Mouse (Mus musculus): ENCODE measurements around the gene Bcl9l.
A peak's percentile ranks its signal among the peaks of the same experiment; 100 is the strongest.
"Not testable (repeated sequence)": the region's sequence is repeated elsewhere in the genome, so short reads cannot be mapped to it uniquely, and the experiment has no call there.

Gene Bcl9l

GRCm38 (mm10) chr9:44482552-44482951 is at the start of gene Bcl9l:
Gene Bcl9l (plus strand): TSS chr9:44482825.
- DNase-seq (ENCODE audit: low read depth), result peak; percentile 91

- DNase-seq (ENCODE audit: low read depth), result no peak
Measured at GRCm38 (mm10) chr9:44435747-44436146, 46.9 kb upstream of the Bcl9l start.

GRCm38 (mm10) chr9:44440961-44441360 is 41.7 kb upstream of the Bcl9l start, which contains the start of gene Foxr1:
Gene Foxr1 (minus strand): TSS chr9:44441136.
- DNase-seq (ENCODE audit: low read depth), result no peak

- DNase-seq (ENCODE audit: low read depth), result not testable (repeated sequence)
Measured at GRCm38 (mm10) chr9:44444402-44445025, 38.1 kb upstream of the Bcl9l start.

- DNase-seq (ENCODE audit: low read depth), result peak; percentile 67
Measured at GRCm38 (mm10) chr9:44450387-44450786, 32.2 kb upstream of the Bcl9l start.

- peak; percentile 92 for DNase-seq (ENCODE audit: low read depth)
Measured at GRCm38 (mm10) chr9:44454132-44454890, 28.3 kb upstream of the Bcl9l start.

GRCm38 (mm10) chr9:44454891-44455220 is 27.8 kb upstream of the Bcl9l start, which contains the start of gene Upk2:
Gene Upk2 (minus strand): TSS chr9:44454976.
- no peak for DNase-seq (ENCODE audit: low read depth)

- DNase-seq (ENCODE audit: low read depth), result no peak
Measured at GRCm38 (mm10) chr9:44457035-44457742, 25.4 kb upstream of the Bcl9l start.

GRCm38 (mm10) chr9:44461950-44462349 is 20.7 kb upstream of the Bcl9l start:
- DNase-seq (ENCODE audit: low read depth), result no peak

- no peak for DNase-seq (ENCODE audit: low read depth)
Measured at GRCm38 (mm10) chr9:44468224-44468623, 14.4 kb upstream of the Bcl9l start.

GRCm38 (mm10) chr9:44468800-44469199 is 13.8 kb upstream of the Bcl9l start:
- no peak for DNase-seq (ENCODE audit: low read depth)

- no peak for DNase-seq (ENCODE audit: low read depth)
Measured at GRCm38 (mm10) chr9:44473184-44473583, 9.4 kb upstream of the Bcl9l start.

GRCm38 (mm10) chr9:44474327-44474726 is 8.3 kb upstream of the Bcl9l start:
- no peak for DNase-seq (ENCODE audit: low read depth)

GRCm38 (mm10) chr9:44475936-44476335 is 6.7 kb upstream of the Bcl9l start:
- DNase-seq (ENCODE audit: low read depth), result no peak

- peak; percentile 84 for DNase-seq (ENCODE audit: low read depth)
Measured at GRCm38 (mm10) chr9:44477339-44478228, 5.0 kb upstream of the Bcl9l start.

GRCm38 (mm10) chr9:44478229-44478921 is 4.2 kb upstream of the Bcl9l start:
- DNase-seq (ENCODE audit: low read depth), result no peak

- DNase-seq (ENCODE audit: low read depth), result peak; percentile 44
Measured at GRCm38 (mm10) chr9:44478959-44479605, 3.5 kb upstream of the Bcl9l start.

GRCm38 (mm10) chr9:44479628-44480428 is 2.8 kb upstream of the Bcl9l start:
- peak; percentile 89 for DNase-seq (ENCODE audit: low read depth)

- DNase-seq (ENCODE audit: low read depth), result no peak
Measured at GRCm38 (mm10) chr9:44482112-44482511, 513 bp upstream of the Bcl9l start.

- peak; percentile 48 for DNase-seq (ENCODE audit: low read depth)
Measured at GRCm38 (mm10) chr9:44483041-44483509, 450 bp downstream of the Bcl9l start.

Data from naive thymus-derived CD4-positive, alpha-beta T cell, adult 2 months (primary cell).